ENCODE assay signal across 1 mouse cellular context in the genomic region with DNA sequence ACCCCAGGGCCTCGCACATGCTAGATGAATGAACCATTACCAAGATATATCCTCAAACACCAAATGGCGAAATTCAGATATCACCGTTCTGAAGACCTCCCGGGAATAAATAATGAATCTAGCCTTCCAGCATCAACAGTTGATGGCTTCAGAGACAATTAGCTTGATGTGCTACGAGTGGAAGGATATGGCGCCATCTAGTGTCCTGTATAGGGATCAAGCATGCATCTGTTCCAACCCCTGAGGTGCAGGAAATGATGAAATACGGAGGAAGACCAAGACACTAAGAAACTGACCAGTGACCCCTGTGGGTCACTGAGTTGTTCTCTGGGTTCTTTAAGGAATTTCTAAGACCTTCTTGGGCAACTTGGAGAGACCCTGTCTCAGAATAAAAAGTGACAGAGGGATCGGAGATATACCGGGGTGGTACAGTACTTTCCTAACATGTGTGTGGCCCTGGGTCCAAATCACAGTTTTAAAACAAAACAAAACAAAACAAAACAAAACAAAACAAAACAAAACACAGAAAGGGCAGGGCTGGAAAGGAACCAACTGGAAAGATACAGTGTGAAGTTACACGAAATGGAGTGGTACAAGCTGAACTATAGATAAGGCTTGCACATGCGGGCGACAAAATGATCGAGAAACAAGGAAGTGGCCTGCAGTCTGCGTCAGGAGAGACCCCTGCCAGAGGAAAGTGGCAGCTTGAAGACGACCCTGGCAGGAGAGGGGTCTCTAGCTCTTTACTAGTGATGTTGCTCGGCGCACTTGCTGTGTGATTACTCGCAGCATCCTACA.
TF ChIP-seq lines count a peak whose summit lies in the region.

No protein-coding gene starts in this region.

TF ChIP-seq in CH12.LX, 34 proteins besides CTCF, POLR2A, EP300 and RAD21 (continued from another document):
- TF ChIP-seq GABPA (IDR thresholded peaks at IDR 0.05; ENCODE audit: insufficient replicate concordance, low read depth, low read length) (no peak), MEF2A (IDR thresholded peaks at IDR 0.05; ENCODE audit: borderline replicate concordance, low read depth, low read length) (peak; percentile 76), KAT2A (IDR thresholded peaks at IDR 0.05; ENCODE audit: insufficient replicate concordance, low read length) (no peak), CHD2 (IDR thresholded peaks at IDR 0.05; ENCODE audit: low read length) (no peak), MXI1 (IDR thresholded peaks at IDR 0.05; ENCODE audit: low read depth, low read length) (peak; percentile 59; the same call in 1 of the 2 replicates), E2F4 (IDR thresholded peaks at IDR 0.05; ENCODE audit: insufficient replicate concordance, low read depth, low read length) (0 out of 2 replicates have a peak, but pooled peaks have one; percentile 44), MAX (IDR thresholded peaks at IDR 0.05; ENCODE audit: low read length) (peak; percentile 91), ELF1 (IDR thresholded peaks at IDR 0.05; ENCODE audit: low read depth, low read length) (peak; percentile 41; the same call in 1 of the 2 replicates), BHLHE40 (IDR thresholded peaks at IDR 0.05; ENCODE audit: low read depth, low read length) (0 out of 2 replicates have a peak, but pooled peaks have one; percentile 21), MYC (IDR thresholded peaks at IDR 0.05; ENCODE audit: low read depth, low read length) (peak; percentile 96), JUND (conservative IDR thresholded peaks at IDR 0.05; ENCODE audit: low read depth, low read length) (peak; percentile 73), MAFK (IDR thresholded peaks at IDR 0.05; ENCODE audit: insufficient replicate concordance, low read length) (no peak), ZMIZ1 (IDR thresholded peaks at IDR 0.05; ENCODE audit: low read depth, low read length) (no peak), CHD1 (IDR thresholded peaks at IDR 0.05; ENCODE audit: low read depth, low read length) (no peak), ZKSCAN1 (IDR thresholded peaks at IDR 0.05; ENCODE audit: borderline replicate concordance, low read depth, low read length) (no peak), NRF1 (IDR thresholded peaks at IDR 0.05; ENCODE audit: low read depth, low read length) (peak; percentile 42; the same call in 1 of the 2 replicates), TBP (conservative IDR thresholded peaks at IDR 0.05; ENCODE audit: low read depth, low read length) (0 out of 2 replicates have a peak, but pooled peaks have one; percentile 39), PAX5 (IDR thresholded peaks at IDR 0.05; ENCODE audit: low read length) (no peak)
